Mouse (Mus musculus) urinary bladder, postnatal 10 days (tissue): ENCODE results near the gene Slc24a2.

ENCODE experiments used
- DNase-seq: peaks from one replicate; pipeline ENCODE4 v3.0.0; 2022; ENCODE audit warnings: low spot score

Slc24a2 gene

DNA sequence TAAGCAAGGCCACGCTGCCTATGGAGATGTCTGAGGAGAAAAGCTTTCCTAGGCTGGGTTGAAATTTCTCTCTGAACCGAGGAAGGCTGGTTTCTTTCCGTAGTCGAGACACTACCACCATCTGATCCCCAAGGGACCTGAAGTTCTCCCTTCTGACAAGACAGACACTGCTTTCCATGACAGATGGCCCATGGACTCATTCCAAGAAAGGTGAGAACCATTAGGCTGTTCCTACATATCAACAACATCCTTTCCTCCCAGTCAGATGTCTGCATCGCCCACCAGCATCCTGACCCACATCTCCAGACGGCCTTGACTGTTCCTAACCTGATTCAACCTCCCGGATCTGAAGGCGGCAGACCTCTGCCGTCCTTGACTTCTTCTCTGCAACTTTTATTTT is 187.0 kb downstream of the Slc24a2 start:
- DNase-seq: no peak

DNA sequence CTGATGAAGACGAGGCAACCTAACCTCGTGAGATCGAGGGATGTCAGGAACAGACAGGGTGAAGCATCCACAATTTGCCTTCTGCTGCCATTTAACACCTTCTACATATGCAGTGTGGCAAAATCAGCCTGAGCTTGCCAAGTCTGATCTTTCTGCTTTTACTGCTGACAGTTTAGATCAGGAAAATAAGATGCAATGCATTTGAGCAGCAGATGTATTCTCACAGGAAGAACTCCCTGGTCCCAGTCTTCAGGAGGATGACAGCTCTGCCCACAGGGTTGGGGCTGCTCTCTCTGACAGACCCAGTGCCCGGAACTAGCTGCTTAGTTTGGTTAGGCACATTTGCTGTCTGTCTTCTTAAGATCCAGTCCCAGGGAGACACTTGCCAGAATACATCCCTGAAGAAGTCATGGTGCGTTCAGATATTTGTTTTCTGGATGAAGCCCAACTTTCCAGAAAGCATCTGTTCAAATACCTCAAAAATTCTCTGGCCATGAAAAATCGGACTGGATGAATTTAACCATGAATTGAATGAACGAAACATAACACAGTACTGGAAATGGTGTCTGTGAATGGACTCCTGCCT is 188.8 kb downstream of the Slc24a2 start:
- no peak for DNase-seq

- DNase-seq: no peak
Measured at GRCm38 (mm10) chr4:87037592-87037991, 192.7 kb downstream of the Slc24a2 start.

DNA sequence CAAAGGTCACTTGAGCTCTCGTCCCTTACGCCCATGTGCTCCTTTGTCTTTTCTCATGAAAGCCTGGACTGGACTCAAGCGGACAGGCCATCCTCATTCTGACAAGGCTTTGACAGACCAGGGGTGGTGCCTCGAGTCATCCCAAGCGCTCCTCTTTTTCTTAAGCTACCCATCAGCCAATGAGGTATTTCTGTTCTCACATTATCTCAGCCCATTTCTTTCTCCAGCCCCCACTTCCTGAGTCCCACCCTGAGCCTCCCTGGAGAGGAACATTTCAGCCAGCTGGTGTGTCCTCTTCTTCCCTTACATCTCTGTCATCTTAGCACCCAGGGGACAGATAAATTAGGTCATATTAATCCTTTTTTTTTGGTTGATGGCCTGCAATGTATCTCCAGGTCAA is 193.8 kb downstream of the Slc24a2 start:
- DNase-seq: no peak

DNA sequence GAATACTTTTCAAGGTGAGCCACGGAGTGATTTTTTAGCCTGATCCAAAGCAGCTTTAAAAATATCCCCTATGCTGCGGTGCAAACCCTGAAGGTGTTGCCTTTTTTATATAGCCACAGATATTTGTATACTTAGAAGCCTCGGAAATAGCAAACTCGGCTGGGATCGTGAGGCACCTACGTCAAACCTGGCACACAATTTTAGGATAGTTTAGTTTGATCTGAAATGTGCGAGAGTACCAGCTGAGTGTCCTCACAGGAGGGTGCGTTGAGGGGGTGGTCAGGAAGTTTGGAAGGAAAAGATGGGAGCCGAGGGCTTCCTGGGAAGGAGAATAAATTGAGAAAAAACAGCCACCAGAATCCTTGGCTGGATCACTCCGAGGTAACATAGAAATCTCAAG is 194.6 kb downstream of the Slc24a2 start:
- no peak for DNase-seq

DNA sequence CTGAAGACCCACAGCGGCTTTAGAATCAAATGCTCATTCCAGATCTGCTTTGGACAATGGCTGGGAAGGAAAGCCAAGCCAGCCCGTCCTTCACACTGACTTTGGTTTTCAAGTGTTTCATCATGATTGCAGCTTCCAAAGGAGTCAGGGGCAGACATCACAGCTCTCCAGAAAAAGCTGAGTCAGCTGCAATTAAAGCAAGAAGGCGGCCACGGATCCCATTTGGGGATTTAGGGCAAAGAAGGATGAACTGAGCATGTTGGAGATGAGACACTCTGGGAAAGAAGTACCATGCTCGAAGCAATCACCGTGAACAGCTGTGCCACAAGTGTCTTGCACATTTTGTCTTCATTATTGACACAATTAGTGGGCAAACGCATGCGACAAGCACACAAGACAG is 197.6 kb downstream of the Slc24a2 start:
- DNase-seq: no peak

- DNase-seq: no peak
Measured at GRCm38 (mm10) chr4:87031076-87031475, 199.2 kb downstream of the Slc24a2 start.

DNA sequence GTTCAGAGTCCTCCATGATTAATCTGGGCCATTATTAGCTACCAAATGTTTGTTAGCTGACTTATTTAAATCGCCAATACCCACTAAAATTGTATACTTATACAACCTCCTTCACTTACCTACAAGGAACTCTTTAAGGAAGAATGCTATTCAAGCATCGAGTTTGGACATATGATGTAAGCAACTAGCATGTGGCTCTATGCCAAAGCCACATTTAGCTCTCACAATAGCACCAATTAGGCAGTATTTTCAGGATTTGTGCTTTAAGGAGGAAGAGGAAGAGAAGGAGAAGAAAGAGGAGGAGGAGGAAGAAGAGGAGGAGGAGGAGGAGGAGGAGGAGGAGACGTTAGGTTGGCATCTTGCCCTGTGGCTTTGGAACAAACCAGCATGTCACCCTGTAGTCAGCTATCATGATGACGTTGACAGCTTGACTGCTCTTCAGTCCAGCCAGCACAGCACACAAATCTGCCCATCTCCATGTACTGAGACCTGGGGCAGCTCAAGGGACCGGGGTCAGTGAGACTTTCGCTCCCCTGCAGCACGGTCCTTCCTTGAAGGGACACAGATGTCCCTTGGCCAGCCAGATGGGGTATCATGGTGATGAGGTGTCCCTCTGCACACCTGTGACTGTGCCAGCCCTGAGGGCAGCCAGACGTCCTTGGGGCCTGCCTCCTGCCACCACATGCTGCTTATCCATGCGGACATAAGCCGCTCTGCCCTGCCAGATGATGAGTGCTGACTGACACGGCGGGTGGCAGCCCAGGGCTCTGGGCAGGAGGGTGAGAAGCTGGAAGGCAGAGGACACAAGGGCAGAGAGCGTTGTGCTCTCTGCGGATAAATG is 203.7 kb downstream of the Slc24a2 start:
- no peak for DNase-seq

DNA sequence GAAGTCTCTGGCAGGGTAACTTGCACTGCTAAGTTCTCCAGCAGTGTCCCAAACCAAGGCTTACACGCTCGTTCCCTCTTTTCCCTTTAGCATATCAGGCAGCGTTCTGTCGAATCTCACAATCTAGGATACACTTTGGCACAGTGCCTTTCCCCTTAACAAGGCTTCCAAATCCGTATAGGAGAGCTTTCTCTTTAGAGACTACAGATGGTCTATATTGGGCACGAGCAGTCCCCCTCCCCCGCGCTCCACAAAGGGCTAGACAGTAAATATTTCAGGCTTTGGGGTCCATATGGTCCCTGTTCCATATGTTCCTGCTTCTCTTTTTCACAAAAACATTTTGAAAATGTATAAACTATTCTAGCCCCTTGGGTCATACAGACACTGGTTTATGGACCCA is 205.7 kb downstream of the Slc24a2 start:
- no peak for DNase-seq

DNA sequence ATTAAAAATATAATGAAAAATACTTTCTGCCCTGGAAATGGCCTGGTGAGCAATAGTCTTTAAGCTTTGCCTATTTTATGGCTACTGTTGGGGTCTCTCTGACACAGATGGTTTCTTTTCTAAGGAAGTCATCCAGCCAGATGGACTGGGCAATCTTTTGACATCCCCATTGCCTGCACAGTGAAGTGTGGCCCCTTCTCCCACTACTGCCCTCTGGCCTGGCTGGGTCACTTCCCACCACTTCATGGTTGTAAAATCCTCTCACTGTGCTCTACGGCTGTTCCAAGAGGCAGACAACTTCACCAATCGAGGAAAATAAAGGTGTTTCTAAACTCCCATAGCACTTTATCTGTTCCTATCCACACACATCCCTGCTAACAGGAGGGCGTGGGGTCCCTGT is 208.7 kb downstream of the Slc24a2 start:
- DNase-seq: no peak

DNA sequence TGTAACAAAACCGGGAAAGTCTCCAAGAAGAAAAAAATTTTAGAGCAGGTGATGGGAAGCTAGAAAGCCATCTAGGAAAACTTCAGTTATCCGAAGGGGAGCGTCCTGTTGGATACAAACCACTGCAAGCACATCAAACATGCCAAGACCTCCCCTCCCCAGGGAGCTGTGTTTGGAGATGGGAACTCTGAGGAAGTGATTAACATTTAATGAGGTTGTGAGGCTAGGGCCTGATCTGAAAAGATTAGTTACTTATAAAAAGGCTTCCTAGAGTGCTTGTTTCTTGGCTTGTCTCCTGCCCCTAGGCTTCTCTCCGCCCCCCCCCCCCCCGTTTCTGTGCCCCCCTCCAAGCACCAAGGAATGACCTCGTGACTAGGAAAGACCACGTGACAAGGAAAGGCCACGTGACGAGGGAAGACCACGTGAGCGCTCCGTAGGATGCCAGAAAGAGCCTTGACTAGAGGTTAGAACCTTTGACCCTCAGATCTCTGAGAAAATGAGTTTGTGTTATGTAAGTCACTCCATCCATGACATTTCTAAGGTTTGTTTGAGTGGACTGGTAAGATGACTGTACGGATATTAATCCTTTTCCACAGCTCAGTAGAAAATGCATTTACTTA is 210.7 kb downstream of the Slc24a2 start:
- DNase-seq: no peak

DNA sequence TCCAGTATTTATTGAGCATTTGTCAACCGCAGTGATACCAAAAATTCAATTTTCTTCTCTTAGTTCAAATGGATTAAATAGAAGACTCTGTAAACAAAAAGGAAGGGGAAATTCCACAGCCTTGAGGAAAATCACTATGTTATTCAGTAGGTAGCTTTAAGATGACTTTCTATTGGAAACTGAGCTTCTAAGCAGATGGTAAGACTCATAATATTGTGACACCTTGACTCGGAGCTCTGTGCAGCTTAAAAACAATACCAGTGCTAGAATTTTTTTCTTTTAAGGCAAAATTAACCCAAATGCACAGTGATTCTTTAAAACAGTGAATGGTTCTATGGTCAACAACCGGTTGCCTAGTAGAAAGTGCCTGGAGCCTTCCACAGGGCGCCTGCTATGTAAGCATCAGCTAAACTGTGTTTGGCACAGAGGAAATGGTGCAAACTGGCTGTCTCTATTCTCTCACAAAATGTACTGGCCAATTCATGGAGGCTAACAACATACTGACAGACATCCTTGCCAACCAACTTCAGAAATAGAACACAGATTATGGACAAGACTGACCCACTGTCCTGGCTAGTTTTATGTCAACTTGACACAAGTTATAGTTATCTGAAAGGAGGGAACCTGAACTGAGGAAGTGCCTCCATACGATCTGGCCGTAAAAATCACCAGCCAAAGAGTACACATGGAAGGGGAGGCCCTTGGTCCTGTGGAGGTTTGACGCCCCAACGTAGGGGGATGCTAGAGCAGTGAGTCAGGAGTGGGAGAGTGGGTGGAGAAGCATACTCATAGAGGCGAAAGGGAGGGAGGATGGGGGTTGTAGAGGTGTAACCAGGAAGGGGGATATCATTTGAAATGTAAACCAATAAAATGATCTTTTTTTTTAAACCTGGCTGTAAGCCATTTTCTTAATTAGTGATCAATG is 211.9 kb downstream of the Slc24a2 start:
- no peak for DNase-seq

DNA sequence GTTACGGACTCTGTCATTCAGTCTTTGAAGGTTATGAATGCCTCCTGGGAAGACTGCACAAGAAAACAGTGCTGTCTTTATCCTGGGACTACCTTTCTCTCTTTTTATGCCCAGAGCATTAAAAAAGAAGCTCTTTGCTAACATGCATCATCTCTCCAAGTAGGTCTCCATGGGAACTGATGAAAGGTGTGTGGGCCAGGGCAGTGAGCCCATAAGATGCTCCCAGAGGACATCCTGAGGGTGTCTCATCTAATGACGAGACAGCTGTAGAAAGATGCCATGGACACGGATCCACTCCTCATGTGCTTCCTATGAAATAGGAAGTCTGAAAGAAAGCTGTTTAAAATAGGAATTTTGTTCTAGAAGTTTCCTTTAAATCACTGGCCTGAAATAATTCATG is 212.8 kb downstream of the Slc24a2 start:
- DNase-seq: no peak

DNA sequence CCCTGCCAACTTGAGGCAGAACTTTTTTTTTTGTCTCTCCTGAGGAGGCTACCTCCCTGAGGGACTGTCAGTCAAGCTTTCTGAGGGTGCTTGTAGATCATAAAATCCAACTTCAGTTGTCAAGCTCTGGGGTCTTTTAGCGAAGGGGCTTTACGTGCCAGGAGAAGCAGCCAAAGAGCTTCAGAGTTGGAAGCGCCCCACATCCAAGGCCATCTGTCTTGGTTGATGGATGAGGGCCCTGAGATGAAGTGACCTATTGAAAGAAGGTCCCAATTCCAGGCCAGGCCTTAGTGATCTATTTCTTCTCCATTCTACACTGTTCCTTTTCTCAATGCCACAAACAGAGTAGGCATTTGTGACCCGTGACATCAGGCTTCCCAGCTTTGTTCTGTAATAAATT is 214.5 kb downstream of the Slc24a2 start:
- DNase-seq: no peak

GRCm38 (mm10) chr4:87013721-87014620 is 216.3 kb downstream of the Slc24a2 start:
- DNase-seq: no peak

DNA sequence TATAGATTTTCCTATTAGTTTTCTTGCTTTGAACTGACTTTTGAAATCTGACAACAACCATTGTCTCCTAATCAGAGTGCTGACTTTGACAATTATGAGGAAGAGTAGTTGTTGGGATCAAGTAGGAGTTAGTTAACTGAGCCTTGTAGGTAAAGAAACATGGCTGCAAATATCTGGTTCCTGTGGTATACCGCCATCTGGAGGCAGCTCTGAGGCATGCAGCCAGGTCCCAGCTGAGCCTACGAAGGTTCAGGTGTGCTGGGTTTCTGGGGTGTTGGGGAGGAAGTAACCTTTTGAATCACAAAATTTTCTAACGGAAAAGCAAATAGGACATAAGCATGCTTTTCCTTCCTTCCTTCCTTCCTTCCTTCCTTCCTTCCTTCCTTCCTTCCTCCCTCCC is 237.8 kb downstream of the Slc24a2 start:
- DNase-seq: no peak

- no peak for DNase-seq
Measured at GRCm38 (mm10) chr4:86989301-86989700, 241.0 kb downstream of the Slc24a2 start.

GRCm38 (mm10) chr4:86987846-86988245 is 242.4 kb downstream of the Slc24a2 start:
- DNase-seq: no peak

GRCm38 (mm10) chr4:86977272-86977671 is 253.0 kb downstream of the Slc24a2 start:
- no peak for DNase-seq

DNA sequence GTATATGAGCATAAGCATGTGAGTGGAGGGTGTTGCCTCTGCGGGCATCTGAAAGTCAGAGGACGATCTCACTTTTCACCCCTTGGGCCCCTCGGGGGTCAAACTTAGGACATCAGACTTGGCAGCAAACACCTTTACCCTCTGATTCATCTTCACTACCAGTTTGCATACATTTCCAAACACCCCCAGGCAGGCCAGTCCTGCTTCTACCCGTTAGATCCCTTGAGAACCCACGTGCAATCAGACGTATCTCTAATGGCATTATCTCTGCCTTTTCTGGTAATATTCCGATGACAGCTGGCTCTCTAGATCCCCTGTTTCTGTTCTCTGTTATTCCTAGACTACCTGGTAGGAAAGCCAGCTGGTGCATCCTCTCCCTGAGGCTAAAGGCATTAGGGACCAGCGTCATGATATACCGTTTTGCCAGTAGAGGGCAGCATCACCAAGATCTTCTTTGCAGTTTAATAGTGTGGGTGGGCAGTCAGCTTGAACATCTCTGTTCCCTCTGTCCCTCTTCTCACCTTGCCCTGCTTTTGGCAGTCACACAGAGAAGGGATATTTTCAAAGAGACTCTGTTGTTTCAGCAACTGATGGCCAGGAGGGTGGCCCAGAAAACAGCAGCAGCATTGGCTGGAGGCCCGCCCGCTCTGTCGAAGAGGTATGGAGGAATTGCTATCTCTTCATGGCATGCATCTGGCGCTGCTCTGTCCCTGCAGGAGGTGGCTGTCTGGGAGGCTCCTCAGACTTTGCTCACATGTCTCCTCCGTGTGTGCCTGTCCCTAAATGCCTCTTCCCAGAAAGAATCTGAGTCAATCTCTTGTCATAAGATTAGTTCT is 272.5 kb downstream of the Slc24a2 start:
- DNase-seq: no peak
